Mouse (Mus musculus): ENCODE results near the gene Sumo2. TPM values are rescaled to one million over a fixed set of nuclear protein-coding genes. Genes with fewer than 3 reads are reported as not detected.
"Not testable (repeated sequence)": the region's sequence is repeated elsewhere in the genome, so short reads cannot be mapped to it uniquely, and the experiment has no call there.

Gene Sumo2
- polyA plus RNA-seq, 1 experiment from 2014 or later, result 1,231 TPM

DNA sequence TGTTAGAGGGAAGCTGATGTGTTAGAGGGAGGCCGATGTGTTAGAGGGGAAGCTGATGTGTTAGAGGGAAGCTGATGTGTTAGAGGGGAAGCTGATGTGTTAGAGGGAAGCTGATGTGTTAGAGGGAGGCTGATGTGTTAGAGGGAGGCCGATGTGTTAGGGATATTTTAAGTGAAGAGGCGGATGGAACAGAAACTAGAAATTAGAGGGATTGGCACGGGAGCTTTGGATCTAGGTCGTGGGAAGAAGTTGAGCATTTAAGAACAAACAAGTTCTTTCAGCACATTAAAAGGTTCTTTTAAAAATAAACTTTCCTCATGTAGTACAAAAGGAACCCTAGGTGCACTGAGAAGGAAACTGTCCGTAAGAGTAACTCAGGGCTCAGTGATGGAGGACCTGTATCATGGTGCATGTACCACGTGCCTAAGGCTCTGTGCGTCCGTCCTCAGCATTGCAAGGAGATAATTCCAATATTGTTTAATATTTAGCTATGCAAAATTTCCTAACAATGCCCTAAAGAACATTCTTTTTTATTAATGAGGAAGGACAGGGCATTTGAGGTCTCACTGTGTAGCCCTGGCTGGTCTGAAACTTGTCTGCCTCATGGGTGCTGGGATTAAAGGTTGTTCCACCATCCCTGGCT is 57.7 kb downstream of the Sumo2 start:
- Histone ChIP-seq H3K36me3 (peaks cover 7% of the 10 kb centered on the region; the same call in 1 of the 2 replicates), H3K9ac (no peak overlapping the region), H3K4me2 (no peak overlapping the region), H3K27ac (no peak overlapping the region), H3K27me3 (no peaks in the 10 kb centered on the region), H3K4me3 (no peak overlapping the region), H3K9me3 (no peaks in the 10 kb centered on the region), H3K4me1 (peaks cover 28% of the 10 kb centered on the region)
- WGBS, result 85% methylated on average over 9 of the region's 9 CpGs
- ATAC-seq (ENCODE audit: insufficient number of reproducible peaks, insufficient read depth, low FRiP score, low TSS enrichment, low read depth), result no peak

DNA sequence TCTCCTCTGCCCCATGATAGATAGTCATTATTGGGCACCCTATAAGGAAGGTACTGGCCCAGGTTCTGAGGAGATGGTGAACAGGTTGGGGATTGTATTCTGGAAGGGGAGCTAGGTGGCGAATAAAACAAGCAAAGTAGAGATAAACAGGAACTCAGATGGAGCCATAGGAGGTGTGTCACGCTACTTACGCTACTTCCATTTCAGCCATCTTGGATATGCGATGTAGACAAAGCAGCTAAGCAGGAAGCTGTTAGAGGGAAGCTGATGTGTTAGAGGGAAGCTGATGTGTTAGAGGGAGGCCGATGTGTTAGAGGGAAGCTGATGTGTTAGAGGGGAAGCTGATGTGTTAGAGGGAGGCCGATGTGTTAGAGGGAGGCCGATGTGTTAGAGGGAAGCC is 58.7 kb downstream of the Sumo2 start:
- not testable (repeated sequence) for H3K36me3 ChIP-seq; H3K4me3 ChIP-seq; H3K9me3 ChIP-seq; H3K27ac ChIP-seq; H3K27me3 ChIP-seq; ATAC-seq (ENCODE audit: insufficient number of reproducible peaks, insufficient read depth, low FRiP score, low TSS enrichment, low read depth)
- peak overlapping the region; percentile 83 for H3K9ac ChIP-seq
- H3K4me2 ChIP-seq, result peak overlapping the region; percentile 94
- 86% methylated on average over 7 of the region's 7 CpGs for WGBS
- peaks cover 32% of the 10 kb centered on the region for H3K4me1 ChIP-seq

DNA sequence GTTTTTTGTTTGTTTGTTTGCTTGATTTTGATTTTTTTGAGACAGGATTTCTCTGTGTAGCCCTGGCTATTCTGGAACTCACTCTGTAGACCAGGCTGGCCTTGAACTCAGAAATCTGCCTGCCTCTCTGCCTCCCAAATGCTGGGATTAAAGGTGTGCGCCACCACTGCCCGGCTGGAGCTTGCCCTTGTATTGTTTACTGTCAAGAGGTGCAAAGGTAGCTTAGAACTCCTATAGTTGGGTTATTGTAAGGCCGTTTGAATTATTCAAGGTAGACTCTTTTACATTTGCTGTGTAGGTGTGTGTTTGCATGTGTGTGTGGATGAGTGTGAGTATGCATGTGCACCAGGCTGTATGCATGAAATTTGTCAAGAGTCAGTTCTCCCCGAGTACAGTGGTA is 59.4 kb downstream of the Sumo2 start:
- H3K27ac ChIP-seq; ATAC-seq (ENCODE audit: insufficient number of reproducible peaks, insufficient read depth, low FRiP score, low TSS enrichment, low read depth); H3K36me3 ChIP-seq; H3K9me3 ChIP-seq; H3K27me3 ChIP-seq: not testable (repeated sequence)
- 81% methylated on average over 4 of the region's 4 CpGs for WGBS
- peak overlapping the region; percentile 83 for H3K9ac ChIP-seq
- peak overlapping the region; percentile 94 for H3K4me2 ChIP-seq
- H3K4me3 ChIP-seq, result peak overlapping the region; percentile 79
- peaks cover 32% of the 10 kb centered on the region for H3K4me1 ChIP-seq

DNA sequence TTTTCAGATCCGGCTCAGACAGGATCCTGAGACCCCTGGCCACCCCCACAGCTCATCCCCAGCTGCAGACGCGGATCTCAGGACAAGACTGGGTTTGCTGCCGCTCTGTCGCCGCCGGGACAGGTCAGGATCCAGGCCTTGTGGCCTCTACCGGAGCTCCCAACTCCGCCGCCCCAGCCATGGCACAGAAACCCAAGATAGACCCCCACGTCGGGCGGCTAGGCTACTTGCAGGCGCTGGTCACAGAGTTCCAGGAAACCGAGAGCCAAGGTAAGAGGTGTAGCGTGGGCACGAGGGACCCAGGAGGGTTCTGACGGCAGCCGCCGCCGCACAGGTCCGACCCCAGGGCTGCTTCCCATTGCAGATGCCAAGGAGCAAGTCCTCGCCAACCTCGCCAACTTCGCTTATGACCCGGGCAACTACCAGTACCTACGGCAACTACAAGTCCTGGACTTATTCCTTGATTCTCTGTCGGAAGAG is 60.3 kb downstream of the Sumo2 start:
- H3K9ac ChIP-seq, result peak overlapping the region; percentile 83
- H3K27me3 ChIP-seq, result no peaks in the 10 kb centered on the region
- peak overlapping the region; percentile 94 for H3K4me2 ChIP-seq
- WGBS, result 4% methylated on average over 28 of the region's 28 CpGs
- H3K4me1 ChIP-seq, result peaks cover 32% of the 10 kb centered on the region
- H3K27ac ChIP-seq, result peak overlapping the region; percentile 64
- H3K4me3 ChIP-seq, result peak overlapping the region; percentile 79
- ATAC-seq (ENCODE audit: insufficient number of reproducible peaks, insufficient read depth, low FRiP score, low TSS enrichment, low read depth), result no peak; the same call in 1 of the 2 replicates
- peaks cover 7% of the 10 kb centered on the region; the same call in 1 of the 2 replicates for H3K36me3 ChIP-seq
- no peaks in the 10 kb centered on the region for H3K9me3 ChIP-seq

DNA sequence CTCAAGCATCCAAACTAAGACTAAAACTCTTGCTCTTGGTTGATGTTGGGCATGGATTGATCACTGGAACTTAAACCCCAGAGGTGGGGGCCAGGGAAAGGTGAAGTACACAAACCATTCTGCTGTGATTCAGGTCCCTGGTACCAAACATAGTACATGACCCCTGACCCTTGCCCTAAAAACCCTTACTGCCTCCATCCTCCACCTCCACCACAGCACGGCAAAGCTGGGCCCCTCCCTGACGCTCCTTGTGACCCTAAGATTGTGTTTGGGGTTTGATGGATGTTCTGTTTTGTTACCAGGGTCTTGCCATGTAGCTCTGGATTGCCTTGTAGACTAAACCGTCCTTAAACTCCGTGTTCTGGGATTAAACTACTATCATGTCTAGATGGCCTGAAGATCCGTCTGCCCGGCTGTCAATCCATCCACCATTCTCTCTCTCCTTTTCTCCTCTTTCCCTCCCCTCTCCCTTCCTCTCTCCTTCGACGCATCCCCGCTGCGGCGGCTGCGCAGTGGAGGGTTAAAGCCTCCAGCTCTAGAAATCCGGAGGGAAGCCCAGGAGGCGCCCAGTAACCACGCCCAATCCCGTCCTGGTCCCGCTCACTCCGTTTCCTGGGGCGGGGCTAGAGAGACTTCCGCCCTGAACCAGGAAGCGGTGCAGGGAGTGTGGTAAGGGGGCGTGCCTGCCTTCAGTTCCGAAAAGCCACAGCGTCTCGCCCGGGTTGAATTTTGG is 60.9 kb downstream of the Sumo2 start, which contains the start of gene Armc7:
Gene Armc7, plus strand, starts transcription at position 643 of the 733 bp plus-strand sequence.
- H3K36me3 ChIP-seq, result peaks cover 5% of the 10 kb centered on the region; the same call in 1 of the 2 replicates
- peaks cover 32% of the 10 kb centered on the region for H3K4me1 ChIP-seq
- no peaks in the 10 kb centered on the region for H3K9me3 ChIP-seq
- peak; percentile 95 for ATAC-seq (ENCODE audit: insufficient number of reproducible peaks, insufficient read depth, low FRiP score, low TSS enrichment, low read depth)
- H3K9ac ChIP-seq, result peak within 1 kb of the TSS; percentile 83
- no peaks in the 10 kb centered on the region for H3K27me3 ChIP-seq
- peak within 1 kb of the TSS; percentile 87 for H3K27ac ChIP-seq
- peak within 1 kb of the TSS; percentile 79 for H3K4me3 ChIP-seq
- WGBS, result under 1% methylated on average over 26 of the region's 26 CpGs
- H3K4me2 ChIP-seq, result peak within 1 kb of the TSS; percentile 94

DNA sequence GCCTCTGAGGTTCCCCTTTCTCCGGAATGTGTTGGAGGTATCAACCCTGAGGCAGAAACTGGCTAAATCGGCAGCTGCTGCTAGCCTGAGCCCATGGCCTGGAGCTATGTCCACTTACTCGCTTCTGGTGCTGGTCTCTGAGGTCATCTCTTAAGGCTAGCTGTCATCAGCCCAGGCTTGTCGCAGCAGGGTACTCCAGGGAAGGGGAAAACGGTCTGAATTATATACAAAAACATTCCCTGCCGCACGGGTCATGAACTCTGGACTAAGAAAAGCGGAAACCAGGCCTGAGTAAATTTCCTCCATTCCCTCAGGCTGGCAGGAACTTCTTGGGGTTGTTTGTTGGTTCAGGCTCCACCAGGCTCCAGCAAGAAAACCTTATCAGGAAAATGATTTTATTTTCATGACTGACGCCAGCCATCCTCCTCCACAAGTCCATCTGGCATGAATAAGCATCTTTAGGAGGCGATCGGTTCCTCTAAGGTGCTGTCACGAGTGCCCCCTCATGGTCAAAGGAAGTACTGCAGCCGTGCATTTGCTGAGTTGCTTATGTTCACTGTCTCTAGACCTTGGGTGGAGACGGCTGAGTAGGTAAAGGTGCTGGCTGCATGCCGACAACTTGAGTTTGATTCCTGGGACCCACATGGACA is 62.3 kb downstream of the Sumo2 start:
- Histone ChIP-seq H3K9me3 (no peaks in the 10 kb centered on the region), H3K27me3 (no peaks in the 10 kb centered on the region), H3K9ac (peak overlapping the region; percentile 22; the same call in 1 of the 2 replicates), H3K4me2 (peak overlapping the region; percentile 38), H3K36me3 (no peaks in the 10 kb centered on the region), H3K4me1 (peaks cover 32% of the 10 kb centered on the region), H3K4me3 (0 out of 2 replicates have a peak overlapping the region, but pooled peaks have one; percentile 6), H3K27ac (peak overlapping the region; percentile 79)
- no peak for ATAC-seq (ENCODE audit: insufficient number of reproducible peaks, insufficient read depth, low FRiP score, low TSS enrichment, low read depth)
- WGBS, result 9% methylated on average over 15 of the region's 15 CpGs

Other genes starting within 250 kb of the Sumo2 start
- gene Fads6, start 238.6 kb downstream of the Sumo2 start, polyA plus RNA-seq (2015; fragmentation: Nextera tagmentation; extraction: Ambion mirVana), result 0.31 and 0.43 TPM in 2 replicates
- 0.20 TPM in 1 of 2 replicates, not detected in the other for gene Otop2, start 229.1 kb downstream of the Sumo2 start, polyA plus RNA-seq (2015; fragmentation: Nextera tagmentation; extraction: Ambion mirVana)
- gene Ush1g, start 214.2 kb downstream of the Sumo2 start, polyA plus RNA-seq (2015; fragmentation: Nextera tagmentation; extraction: Ambion mirVana), result not detected in 2 replicates
- gene Otop3, start 201.5 kb downstream of the Sumo2 start, polyA plus RNA-seq (2015; fragmentation: Nextera tagmentation; extraction: Ambion mirVana), result 0.14 TPM in 1 of 2 replicates, not detected in the other
- 4.0 and 6.2 TPM in 2 replicates for gene Hid1, start 168.5 kb downstream of the Sumo2 start, polyA plus RNA-seq (2015; fragmentation: Nextera tagmentation; extraction: Ambion mirVana)
- gene Cdr2l, start 154.4 kb downstream of the Sumo2 start, polyA plus RNA-seq (2015; fragmentation: Nextera tagmentation; extraction: Ambion mirVana), result 12.3 and 14.1 TPM in 2 replicates
- 173 and 181 TPM in 2 replicates for gene Mrpl58, start 132.5 kb downstream of the Sumo2 start, polyA plus RNA-seq (2015; fragmentation: Nextera tagmentation; extraction: Ambion mirVana)
- gene Atp5h, start 116.3 kb downstream of the Sumo2 start, polyA plus RNA-seq (2015; fragmentation: Nextera tagmentation; extraction: Ambion mirVana), result 880 and 943 TPM in 2 replicates
- gene Kctd2, start 116.1 kb downstream of the Sumo2 start, polyA plus RNA-seq (2015; fragmentation: Nextera tagmentation; extraction: Ambion mirVana), result 9.6 and 17.5 TPM in 2 replicates
- gene Trim80, start 95.7 kb downstream of the Sumo2 start, polyA plus RNA-seq (2015; fragmentation: Nextera tagmentation; extraction: Ambion mirVana), result 0.14 TPM in 1 of 2 replicates, not detected in the other
- gene Slc16a5, start 73.8 kb downstream of the Sumo2 start, polyA plus RNA-seq (2015; fragmentation: Nextera tagmentation; extraction: Ambion mirVana), result 0.17 and 0.44 TPM in 2 replicates
- 11.6 and 11.9 TPM in 2 replicates for gene Armc7, start 60.6 kb downstream of the Sumo2 start, polyA plus RNA-seq (2015; fragmentation: Nextera tagmentation; extraction: Ambion mirVana)
- gene Nt5c, start 44.4 kb downstream of the Sumo2 start, polyA plus RNA-seq (2015; fragmentation: Nextera tagmentation; extraction: Ambion mirVana), result 77.2 and 85.3 TPM in 2 replicates
- 566 and 584 TPM in 2 replicates for gene Jpt1, start 21.9 kb downstream of the Sumo2 start, polyA plus RNA-seq (2015; fragmentation: Nextera tagmentation; extraction: Ambion mirVana)
- 180 and 186 TPM in 2 replicates for gene Nup85, start 28.2 kb upstream of the Sumo2 start, polyA plus RNA-seq (2015; fragmentation: Nextera tagmentation; extraction: Ambion mirVana)
- 92.8 and 95.6 TPM in 2 replicates for gene Mrps7, start 67.6 kb upstream of the Sumo2 start, polyA plus RNA-seq (2015; fragmentation: Nextera tagmentation; extraction: Ambion mirVana)
- gene Gga3, start 67.8 kb upstream of the Sumo2 start, polyA plus RNA-seq (2015; fragmentation: Nextera tagmentation; extraction: Ambion mirVana), result 18.9 and 24.6 TPM in 2 replicates
- 20.2 and 20.6 TPM in 2 replicates for gene Mif4gd, start 76.7 kb upstream of the Sumo2 start, polyA plus RNA-seq (2015; fragmentation: Nextera tagmentation; extraction: Ambion mirVana)
- 25.0 and 28.0 TPM in 2 replicates for gene Slc25a19, start 92.0 kb upstream of the Sumo2 start, polyA plus RNA-seq (2015; fragmentation: Nextera tagmentation; extraction: Ambion mirVana)
- 77.7 and 108 TPM in 2 replicates for gene Grb2, start 172.3 kb upstream of the Sumo2 start, polyA plus RNA-seq (2015; fragmentation: Nextera tagmentation; extraction: Ambion mirVana)
- gene Tmem94, start 229.2 kb upstream of the Sumo2 start, polyA plus RNA-seq (2015; fragmentation: Nextera tagmentation; extraction: Ambion mirVana), result 24.8 and 24.9 TPM in 2 replicates

Data from embryonic facial prominence, embryonic 13.5 days (tissue).